Mouse (Mus musculus): ENCODE results near the gene Ptar1.
A peak's percentile ranks its signal among the peaks of the same experiment; 100 is the strongest.
"Not testable (repeated sequence)": the region's sequence is repeated elsewhere in the genome, so short reads cannot be mapped to it uniquely, and the experiment has no call there.

Gene Ptar1

DNA sequence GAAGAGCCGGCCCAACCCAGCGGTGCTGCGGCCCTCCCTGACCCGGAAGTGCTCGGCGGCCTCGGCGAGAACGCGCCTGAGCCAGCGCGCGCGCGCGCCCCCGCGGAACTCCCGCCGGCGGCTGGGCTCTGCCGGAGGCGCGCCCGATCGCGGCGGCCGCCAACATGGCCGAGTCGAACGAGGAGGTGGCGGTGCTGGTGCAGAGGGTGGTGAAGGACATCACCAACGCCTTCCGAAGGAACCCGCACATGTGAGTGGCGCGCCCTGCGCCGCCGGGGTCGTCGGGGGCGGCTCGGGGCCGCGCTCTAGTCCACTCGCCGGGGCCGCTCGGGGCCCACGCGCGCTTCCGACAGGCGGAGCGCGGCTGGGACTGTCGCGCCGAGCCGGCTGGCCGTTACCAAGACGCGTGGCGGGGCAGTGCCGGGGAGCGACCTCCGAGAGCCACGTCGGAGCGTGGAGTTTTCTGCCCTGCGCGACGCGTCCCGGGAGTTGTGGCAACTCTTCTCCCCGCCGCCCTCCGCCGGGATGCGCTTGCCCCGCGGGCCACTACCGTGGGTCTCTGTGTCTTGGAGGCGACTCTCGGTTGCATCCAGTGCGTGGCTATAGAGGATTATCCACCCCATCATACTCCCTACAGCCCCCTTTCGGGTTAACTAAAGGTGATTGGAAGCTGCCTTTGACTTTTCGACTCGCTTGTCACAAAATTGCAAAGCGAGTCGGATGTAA is at the start of gene Ptar1:
Gene Ptar1, plus strand, starts transcription at position 134 of the 726 bp plus-strand sequence.
- DNase-seq (ENCODE audit: low spot score in 2 of 2), result peak; percentile 68 to 74

DNA sequence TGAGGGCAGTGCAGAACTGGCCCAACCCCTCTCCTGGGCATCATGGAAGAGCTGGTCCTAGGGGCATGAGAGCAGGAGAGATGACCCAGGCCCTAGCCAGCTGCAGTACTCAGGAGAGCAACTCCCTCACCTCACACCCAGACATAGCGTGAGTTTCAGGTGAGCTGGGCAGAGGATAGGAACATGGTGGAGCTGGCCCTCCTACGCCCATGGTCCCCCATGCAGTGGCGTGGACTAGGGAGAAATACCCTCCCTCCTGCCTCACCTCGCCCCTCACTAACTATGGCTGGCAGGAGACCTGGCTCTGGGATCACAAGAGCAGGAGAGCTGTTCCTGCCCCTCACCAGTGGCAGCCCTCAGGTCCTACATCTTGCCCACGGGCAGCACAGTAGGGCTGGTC is 43.4 kb upstream of the Ptar1 start:
- DNase-seq (ENCODE audit: low spot score in 2 of 2), result no peak

DNA sequence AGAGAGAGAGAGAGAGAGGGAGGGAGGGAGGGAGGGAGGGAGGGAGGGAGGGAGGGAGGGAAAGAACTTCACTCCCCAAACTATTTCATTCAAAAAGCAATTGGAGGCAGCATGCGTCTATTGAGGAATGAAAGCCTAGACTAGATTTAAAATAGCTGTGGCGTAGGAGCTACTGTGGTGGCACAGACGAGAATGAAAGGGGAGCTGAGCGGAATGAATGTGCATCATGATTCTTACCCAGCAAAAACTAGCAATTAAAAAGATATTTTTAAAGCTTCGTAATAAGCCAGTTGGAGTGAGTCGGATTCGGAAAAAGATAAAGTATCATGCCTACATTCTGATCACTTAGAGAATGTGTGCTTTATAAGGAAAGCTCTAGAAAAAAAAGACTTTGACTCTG is 41.9 kb upstream of the Ptar1 start:
- peak; percentile 19 to 60 for DNase-seq (ENCODE audit: low spot score in 2 of 2)

DNA sequence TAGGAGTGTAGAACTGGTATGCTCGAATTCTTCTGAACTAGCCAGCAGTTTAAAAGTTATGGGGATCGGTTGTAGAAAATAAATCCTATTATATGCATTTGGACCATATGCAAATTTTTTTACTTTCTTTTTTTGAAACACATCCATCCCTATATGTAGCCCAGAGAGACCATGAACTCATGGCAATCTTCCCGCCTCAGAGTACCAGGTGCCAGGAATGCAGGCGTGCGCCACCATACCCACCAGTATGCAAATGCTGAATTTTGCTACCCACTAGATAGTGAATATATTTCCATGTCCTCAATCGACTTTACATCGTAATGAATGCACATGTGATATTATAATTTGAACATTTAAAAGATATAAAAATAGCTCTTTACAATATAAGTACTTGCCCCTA is 39.9 kb upstream of the Ptar1 start:
- peak in 1 of 2 experiments; percentile 36 for DNase-seq (ENCODE audit: low spot score in 2 of 2)

DNA sequence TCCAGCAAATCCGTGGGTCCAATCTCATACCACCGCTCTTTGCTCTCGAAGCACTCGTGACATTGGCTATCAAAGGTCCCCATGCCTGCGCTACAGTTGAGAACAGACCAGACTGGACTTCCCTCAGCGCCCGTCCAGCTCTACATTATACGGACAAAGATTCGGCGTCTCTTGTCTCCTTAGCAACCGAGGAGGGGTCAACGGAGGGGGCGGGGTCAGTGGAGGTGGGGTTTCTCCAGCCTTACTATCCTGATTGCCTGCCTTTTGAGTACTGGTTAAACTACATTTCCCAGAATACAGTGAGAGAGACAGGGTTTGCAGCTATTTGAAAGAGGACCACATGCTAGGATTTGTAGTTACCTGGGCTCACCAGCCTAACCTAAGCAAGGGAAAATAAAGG is 34.6 kb upstream of the Ptar1 start, which contains the start of gene 1700028P14Rik:
Gene 1700028P14Rik, minus strand, starts transcription at position 169 of the 400 bp plus-strand sequence.
- peak; percentile 9 to 40 for DNase-seq (ENCODE audit: low spot score in 2 of 2)

DNA sequence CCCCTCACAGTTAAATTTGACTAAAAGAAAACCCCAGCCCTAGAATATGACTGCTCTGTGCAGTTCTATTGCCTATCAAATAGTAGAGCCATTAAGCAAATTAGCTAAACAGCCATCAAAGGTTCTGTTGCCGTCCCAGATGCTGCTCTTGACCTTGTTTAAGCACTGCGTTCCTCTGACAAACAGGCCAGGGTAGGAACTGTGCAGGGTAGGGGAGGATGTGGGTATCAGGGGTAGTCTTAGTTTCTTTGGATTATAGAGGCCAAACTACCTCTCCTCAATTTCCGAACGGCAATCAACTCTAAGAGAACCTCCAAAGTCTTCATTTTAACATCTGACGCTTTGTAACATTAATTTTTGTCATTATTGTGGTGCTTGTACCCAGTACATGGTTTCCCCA is 34.1 kb upstream of the Ptar1 start:
- no peak for DNase-seq (ENCODE audit: low spot score in 2 of 2)

DNA sequence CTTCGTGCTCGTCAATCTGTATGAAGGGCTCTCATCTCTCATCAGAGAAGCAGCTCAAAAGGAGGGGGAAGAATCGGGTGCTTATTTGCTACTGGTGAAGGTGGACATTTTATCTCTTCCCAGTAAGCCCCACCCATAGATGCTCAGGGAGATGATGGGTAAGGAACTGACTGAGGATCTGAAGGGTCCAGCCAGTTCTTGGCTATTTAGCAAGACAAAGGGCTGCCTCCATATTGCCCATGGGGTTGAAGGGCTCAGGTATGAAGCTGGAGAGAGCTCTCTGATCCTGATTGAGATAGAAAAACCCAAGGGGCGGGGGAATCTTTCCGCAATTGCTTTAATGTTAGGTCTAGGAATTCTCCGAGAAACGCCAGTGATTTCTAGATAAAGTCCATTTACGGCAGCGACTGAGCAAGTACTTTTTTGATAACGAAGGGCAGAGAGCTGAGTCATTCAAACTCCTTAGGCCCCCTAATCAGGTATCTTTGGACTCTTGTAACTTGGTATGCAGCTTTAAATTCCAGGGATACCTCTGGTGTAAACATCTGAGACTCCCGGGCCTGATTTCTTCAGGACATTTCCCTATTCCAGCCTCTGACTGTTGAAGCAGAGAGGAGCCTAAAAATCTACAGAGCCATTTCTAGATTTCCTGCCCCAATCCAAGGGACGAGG is 29.8 kb upstream of the Ptar1 start:
- DNase-seq (ENCODE audit: low spot score in 2 of 2), result no peak

DNA sequence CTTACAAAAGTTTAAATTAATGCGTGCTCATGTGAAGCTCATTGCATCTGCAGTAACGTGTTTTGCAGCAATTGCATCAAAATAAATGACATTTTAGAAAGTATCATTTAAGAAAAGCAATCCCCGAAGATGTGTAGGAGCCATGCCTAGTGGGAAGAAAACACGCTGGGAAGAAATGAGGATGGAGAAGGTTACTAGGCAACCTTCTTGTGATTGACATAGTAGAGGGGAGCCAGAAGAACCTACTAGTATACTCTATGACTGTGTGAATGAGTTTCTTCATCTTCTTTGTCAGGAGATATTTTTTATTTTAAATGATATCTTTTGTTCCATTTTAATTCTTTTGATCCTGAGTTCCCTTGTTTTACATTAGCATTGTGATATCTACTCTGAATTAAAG is 28.9 kb upstream of the Ptar1 start:
- no peak for DNase-seq (ENCODE audit: low spot score in 2 of 2)

DNA sequence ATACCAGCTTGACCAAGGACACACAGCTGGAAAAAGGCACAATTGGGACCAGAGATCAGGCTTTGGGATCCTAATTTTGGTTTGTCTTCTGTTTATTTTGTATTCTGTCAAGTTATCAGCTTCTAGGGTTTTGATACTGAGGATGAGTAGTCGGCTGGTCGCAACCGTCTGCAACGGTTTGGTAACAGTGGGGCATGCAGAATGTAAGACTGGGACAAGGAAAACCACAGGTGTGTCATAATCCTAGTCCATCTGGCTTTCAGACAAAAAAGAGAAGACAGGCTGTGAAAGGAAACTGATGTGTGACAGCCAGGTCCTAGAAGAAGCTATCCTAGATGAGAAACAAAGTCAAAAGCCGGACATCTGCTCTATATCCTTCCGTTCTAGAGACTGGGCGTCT is 23.1 kb upstream of the Ptar1 start:
- no peak for DNase-seq (ENCODE audit: low spot score in 2 of 2)

DNA sequence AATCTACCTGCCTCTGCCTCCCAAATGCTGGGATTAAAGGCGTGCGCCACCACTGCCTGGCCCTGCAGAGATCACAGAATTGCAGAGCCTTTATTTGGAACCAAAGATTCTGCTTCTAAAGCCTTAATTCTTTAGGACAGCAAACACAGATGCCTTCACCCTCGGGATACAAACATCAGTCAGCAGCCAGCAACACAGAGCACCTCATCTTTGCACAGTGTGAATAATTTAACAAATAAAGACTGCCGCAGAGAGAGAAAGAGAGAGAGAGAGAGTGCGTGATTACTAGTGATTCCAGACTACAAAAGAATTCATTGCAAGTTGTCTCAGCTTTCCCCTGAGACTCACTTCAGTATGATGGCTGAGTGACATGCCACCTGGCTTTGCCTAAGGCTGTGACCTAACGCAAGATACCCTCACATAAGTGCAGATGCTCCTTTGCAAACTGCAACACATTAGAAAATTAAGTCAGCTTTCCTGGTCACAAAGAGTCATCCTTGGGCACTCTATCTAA is 19.0 kb upstream of the Ptar1 start:
- DNase-seq (ENCODE audit: low spot score in 2 of 2), result no peak

DNA sequence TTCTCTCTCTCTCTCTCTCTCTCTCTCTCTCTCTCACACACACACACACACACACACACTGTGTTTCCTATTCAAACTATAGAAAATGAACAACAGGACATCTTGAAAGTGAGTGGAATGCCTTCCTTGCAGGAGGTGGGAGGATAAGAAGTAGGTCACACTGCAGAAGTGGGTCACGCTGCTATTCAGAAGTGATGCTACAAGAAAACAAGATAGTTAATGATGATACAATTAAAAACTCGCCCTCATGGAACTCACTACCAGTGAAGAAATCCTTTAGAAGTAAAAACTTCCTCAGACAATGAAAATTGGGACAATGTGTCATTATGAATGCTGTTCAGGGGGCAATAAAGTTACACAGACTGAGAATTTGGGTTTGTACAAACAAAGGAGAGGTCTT is 14.2 kb upstream of the Ptar1 start:
- DNase-seq (ENCODE audit: low spot score in 2 of 2), result no peak

DNA sequence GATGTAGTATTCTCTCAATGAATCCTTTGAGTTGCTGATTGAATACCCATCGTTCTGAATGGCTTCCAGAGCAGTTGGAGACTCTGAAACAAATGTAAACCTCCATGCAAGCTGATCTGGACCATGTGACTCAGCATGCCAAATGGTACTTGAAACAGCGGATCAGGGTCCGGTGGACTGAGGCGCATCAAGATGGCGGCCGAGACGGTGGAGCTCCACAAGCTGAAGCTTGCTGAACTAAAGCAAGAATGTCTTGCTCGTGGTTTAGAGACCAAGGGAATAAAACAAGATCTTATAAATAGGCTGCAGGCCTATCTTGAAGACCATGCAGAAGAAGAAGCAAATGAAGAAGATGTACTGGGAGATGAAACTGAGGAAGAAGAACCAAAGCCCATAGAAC is 11.6 kb upstream of the Ptar1 start:
- not testable (repeated sequence) for DNase-seq (ENCODE audit: low spot score in 2 of 2)

DNA sequence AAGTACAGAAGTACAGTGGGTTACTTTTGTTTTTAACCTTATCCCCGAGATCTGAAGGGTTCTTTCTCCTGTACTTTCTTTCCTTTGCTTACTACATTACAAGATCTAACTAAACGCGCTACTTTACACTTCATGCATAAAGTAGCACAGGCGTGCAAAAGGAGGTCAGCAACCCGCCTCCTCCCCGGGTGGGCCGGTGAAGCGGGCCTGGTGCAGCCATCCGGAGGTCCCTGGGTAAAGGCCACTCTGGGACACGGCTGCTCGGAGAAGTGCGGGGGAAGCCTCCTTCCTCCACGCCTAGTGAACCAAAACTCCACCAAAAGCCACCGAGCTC is 300 bp upstream of the Ptar1 start:
- no peak for DNase-seq (ENCODE audit: low spot score in 2 of 2)

DNA sequence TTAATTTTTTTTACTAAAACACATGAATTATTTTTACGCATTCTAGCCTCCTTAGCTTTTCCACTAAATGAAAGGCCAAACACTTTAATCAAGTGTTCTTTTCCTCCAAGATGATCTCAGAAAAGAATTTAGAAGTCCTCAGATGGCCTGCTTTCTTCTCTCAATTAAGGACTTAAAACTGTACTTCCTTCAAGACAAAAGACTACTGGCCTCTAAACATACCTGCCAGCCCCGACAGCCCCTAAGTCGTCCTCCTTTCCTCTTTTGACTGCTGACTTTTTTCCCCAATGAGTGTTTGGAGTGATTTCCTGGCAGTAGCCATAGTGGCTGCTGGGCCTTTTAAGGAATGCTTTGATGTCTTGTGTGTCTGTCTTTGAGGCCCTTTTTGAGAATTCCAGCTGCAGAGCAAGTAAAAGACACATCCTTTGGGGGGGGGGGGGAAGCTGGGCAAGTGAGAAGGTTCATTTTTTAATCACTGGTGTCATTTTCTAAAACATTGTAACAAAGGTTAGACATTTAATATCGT is 1.3 kb downstream of the Ptar1 start:
- DNase-seq (ENCODE audit: low spot score in 2 of 2), result no peak

DNA sequence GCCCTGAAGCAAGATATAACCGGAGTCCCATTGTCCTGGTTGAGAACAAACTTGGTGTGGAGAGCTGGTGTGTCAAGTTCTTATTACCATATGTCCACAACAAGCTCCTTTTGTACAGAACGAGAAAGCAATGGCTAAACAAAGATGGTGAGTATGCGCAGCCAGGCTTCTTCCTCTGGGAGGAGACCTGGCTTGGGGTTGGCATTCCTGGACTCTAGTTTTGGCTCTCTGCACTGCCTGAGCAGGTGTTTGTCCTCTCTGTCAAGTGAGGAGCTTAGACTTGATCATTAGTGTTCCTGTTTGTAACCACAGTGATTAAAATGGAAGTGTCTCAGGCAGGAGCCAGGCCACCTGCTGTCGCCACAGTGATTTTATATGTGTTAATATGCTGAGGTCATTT is 7.1 kb downstream of the Ptar1 start:
- no peak for DNase-seq (ENCODE audit: low spot score in 2 of 2)

DNA sequence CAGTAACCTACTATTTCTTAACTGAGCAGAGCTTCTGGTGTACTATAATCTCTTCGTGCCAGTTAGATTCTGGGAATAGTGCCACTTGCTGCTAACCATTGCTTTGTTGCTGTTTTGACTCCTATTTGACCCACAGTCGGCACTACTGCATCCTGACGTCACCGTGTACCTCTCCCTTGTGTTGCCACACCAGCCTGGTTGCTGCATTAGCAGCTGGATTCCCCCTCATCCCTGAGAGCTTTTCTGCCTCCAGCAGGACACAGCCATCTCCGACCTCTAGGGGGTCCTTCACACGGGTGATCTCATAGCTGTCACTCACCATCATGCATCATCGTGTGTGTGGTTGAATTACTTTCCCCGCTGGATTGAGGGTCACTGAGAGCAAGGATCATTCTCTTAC is 10.6 kb downstream of the Ptar1 start:
- no peak for DNase-seq (ENCODE audit: low spot score in 2 of 2)

DNA sequence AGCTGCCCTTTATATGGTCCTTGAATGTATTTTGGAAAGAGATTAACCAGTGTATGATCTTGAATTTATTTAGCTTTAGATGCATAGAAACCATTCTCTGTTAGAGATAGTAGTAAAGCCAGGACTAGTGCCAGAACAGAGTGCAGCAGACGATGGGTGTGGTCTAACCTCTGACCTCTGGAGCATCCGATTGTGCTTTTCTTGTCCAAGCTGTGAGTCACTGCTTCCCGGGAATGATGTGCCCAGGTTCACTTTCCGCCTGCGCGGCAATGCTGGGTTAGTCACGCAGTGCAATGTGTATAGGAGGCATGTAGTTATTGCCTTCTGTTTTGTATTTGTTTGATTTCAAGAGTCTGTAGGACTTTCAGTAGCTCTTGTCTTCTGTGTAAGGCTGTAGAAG is 11.1 kb downstream of the Ptar1 start:
- DNase-seq (ENCODE audit: low spot score in 2 of 2), result no peak

DNA sequence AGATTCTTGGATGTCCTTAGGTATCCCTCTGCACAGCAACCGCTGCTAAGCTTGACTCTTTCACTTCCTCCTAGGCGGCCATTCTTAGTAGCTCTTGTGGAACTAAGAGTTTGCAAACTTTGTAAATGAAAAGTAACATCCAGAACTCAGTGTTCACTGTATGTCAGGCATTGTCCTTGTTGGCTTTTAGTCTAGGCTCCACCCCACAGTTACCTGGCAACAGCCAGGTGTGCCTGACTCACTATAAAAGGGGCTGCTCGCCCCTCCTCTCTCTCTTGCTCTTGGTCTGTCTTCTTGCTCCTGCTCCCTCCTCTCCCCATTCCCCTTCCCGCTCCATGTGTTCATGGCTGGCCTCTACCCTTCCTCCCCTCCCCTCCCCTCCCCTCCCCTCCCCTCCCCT is 11.9 kb downstream of the Ptar1 start:
- DNase-seq (ENCODE audit: low spot score in 2 of 2), result no peak

DNA sequence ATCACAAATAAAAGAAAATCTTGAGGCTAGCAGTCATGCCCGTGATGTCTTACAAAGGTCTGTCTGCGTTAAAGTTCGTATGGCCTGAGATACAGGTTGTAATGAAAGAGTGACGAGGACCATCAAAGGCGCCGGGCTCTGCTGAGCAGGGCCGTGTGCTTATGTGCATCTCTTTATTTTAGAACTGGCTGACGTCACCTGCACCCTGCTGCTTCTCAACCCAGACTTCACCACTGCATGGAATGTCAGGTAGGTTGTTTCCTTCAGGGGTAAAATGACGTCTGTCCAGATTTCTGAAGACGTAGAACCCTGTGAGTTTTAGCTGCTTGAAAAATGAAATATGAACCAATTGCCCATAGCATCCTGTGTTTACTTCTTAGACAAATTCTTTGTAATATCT is 15.7 kb downstream of the Ptar1 start:
- no peak for DNase-seq (ENCODE audit: low spot score in 2 of 2)

DNA sequence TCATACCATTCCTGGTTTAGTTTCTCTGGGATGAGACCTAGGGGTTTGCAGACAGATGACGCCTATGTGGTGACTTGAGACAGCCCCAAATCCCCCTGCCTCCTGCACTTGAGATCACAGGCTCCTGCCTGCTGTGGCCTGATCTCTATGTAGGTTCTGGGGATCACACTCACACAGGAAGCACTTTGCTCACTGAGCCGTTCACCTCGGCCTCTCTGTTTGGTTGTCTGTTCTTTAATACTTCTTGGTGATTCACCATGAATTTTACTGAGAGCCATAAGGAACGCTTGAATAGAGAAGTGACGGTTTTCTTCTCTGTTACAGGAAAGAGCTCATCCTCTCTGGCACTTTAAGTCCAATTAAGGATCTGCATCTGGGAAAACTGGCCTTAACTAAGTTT is 18.2 kb downstream of the Ptar1 start:
- DNase-seq (ENCODE audit: low spot score in 2 of 2), result no peak

DNA sequence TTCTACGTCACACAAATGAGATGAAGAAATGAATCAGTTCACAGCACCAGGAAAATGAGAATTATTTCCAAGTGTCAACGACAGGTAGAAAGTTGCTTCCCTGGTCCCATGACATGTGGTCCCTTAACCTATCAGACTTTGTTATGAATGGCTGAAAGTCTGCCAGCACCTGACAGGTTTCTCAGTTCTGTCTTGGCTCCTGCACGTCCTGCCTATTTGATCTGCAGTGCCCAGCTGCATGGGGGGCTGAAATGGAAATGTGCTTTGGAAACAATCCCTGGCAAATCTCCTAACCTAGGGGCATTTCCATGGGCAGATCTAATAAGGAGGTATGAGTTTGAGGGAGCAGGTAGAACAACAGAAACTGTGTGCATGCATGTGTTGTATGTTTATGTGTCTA is 59.3 kb downstream of the Ptar1 start:
- no peak for DNase-seq (ENCODE audit: low spot score in 2 of 2)

DNA sequence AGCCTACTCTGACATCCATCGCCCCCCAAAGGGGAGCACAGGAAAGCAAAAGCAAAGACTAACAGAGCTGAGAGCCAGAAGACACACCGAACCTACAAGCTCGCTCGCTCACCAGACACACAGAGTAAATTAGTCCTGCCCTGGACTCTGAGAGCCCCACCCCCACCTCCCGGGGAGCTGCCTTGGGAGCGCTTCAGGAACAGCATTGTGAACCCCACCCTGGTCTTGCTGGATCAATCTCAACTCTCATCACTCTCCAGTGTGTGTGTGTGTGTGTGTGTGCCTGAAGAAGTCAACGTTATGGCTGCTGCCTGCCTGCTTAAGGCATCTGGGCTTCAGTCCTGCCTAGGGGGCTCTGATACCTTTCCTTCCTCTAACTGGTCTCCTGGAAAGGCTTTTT is 69.8 kb downstream of the Ptar1 start:
- DNase-seq (ENCODE audit: low spot score in 2 of 2), result no peak

DNA sequence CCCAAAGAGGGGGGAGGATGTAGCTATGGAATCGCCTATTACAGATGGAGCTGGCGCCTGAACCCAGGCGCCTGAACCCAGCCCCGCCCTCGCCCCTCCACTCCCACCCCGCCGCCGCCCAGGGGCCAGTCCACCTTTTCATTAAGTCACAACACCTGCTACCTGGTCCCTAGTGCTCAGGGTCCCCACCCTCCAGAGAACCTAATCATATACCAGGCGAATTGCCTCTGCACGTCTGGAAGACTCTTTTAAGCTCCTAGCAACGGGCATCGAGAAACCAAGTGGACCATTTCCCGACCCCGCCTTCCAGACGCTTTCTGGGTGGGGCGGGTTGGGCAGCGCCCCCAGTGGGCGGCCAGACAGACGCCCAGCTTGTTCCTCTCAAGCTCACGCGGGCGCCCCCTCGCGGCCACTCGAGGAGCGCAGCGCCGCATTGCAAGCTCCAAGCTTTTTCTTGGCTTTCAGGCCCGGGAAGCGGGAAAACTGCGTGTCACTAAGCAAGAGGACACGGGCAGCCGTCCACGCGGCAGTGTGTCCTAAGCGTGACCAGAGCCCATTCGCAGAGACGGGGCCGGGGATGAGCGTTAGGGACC is 70.8 kb downstream of the Ptar1 start:
- DNase-seq (ENCODE audit: low spot score in 2 of 2), result peak; percentile 91 to 95

All from right cerebral cortex, postnatal 36 days (tissue).